Mouse (Mus musculus): ENCODE results near the gene 1700034I23Rik.
"Not testable (repeated sequence)": the region's sequence is repeated elsewhere in the genome, so short reads cannot be mapped to it uniquely, and the experiment has no call there.

1700034I23Rik gene

DNA sequence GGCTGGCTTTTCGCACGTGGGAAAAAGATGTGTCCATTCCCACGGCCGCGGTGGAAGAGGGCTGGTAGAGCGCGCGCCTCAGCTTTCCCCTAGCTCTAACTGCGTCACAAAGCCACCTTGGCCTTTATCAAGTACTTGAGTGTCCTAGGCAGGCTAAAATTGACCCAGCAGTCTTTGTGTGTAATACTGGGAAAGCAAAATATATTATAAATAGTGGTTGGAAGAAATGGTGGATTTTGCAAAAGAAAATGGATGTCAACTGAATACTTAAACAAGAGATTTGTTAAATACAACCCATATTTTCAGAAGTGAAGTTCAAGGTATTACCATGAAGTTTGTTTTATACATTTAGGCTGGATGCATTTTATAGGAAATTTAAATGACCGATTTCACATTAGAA, at the start of gene 1700034I23Rik:
Gene 1700034I23Rik, minus strand, starts transcription at position 101 of the 400 bp plus-strand sequence.
- in situ Hi-C loops (cut with MboI; ENCODE audit: low pct_unique_long_range_greater_than_20kb in 1 of 2, low sequenced_read_pairs in 2 of 2, unreplicated experiment in 1 of 2) = not testable (repeated sequence)

DNA sequence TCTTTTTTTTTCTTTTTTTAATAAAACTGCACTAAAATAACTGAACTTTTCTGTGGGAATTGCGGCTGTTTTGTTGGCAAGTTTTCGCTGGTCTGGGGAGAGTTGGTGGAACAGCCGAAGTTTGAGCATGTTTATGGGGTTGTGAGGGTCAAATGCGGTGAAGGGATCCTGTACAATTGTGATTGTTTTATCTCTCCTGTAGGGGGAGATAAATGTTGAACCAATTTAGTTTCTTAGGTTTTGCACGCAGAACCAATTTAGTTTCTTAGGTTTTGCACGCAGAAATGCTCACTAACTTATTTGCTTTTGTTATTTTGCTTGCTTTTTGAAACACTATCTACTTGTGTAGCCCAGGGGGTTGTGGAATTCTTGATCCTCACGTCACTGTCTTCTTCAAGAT, 49.0 kb upstream of the 1700034I23Rik start:
- in situ Hi-C loops (cut with MboI; ENCODE audit: low pct_unique_long_range_greater_than_20kb in 1 of 2, low sequenced_read_pairs in 2 of 2, unreplicated experiment in 1 of 2) = no loop called here

DNA sequence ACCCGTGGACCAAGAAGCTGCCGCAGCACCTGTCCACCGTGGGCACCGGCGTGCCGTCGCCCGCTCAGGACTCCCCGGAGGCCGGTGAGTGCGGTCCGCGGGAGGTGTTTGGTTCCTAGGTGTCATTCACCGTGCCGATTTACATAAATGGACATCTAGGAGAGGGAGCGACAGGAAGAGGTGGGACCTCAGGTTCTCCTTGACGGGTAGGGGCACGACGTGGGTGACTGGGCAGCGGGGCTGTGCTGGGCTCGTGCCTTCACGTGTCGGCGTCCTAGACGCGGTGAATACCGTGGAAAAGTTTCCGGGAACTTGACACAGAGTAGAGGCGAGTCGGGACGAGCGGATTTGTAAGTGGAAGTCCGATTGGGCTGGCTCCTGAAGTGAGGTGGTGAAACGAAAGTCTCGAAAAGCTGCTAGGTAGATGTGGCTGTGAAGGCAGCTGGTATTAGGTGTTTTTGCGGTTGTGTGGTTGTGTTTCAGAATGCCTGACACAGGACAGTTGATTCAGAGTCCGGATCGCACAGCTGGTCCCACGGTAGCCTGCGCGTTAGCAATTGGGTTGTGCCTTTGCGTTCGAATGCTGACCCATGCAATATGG, 48.4 kb upstream of the 1700034I23Rik start:
- in situ Hi-C loops (cut with MboI; ENCODE audit: low pct_unique_long_range_greater_than_20kb in 1 of 2, low sequenced_read_pairs in 2 of 2, unreplicated experiment in 1 of 2) = no loop called here

DNA sequence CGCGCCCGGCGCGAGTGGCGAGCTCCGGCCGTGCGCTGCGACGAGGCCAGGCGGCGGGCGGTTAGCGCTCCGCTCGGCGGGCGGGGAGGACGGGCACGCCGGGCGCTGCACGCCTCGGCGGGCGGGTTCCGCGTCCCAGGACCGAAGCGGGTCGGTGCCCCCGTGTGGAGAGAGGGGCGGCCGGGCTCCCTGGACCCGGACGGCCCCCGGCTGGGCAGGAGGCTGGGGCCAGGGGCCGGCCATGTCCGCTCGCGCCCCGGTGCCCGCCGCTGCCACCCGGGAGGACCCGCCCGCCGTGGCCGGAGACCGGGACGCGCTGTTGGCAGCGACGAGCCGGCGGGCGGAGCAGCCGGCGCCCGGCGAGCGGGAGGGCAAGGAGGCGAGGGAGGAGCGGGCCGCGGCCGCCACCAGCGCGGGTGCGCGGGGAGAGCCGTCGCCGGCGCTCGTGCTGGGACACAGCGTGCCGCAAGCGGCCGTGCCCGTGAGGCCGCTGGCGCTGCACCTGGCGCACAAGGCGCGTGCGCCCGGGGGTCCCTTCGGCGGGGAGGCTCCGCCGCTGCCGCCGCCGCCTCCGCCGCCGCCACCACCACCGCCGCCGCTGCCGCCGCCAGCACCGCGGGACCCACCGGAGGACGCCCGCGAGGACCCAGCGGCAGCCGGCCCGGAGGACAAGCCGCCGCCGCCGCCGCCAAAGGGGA, 47.7 kb upstream of the 1700034I23Rik start:
- in situ Hi-C loops (cut with MboI; ENCODE audit: low pct_unique_long_range_greater_than_20kb in 1 of 2, low sequenced_read_pairs in 2 of 2, unreplicated experiment in 1 of 2) = no loop called here

DNA sequence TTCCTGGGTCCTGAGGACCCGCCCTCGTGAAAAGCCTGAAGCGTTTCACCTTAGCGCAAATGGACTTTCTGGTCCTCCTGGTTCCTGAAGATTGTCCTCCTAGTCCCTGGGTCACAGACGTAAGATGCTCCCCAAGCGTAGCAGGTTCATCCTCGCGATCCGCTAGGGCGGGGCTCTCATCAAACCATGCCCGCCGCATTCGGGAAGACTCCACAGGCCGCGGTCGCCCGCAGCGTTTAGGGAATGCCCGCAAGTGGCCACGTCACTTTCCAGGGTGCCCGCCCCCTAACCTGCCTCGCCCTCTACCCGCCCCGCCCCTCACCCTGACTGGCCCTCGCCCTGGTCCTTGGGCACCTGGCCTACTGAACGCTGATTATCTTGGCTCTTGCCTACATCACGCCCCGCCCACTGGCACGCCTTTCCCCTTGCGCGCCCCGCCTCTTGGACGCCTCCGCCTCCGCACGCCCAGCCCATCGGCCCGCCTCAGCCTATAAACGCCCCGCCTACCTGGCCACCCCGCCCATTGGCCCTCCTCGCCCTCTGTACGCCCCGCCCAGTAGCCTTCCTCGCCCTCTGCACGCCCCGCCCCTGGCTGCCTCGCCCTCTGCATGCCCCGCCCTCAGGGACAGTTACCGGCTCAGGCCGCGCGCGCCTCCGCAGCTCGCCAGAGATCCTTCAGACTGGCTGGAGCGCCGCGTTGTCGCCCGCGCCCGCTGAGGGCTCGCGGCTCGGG, 47.0 kb upstream of the 1700034I23Rik start, which contains the start of gene Larp1b:
Gene Larp1b, plus strand, starts transcription at position 659 of the 733 bp plus-strand sequence.
- in situ Hi-C loops (cut with MboI; ENCODE audit: low pct_unique_long_range_greater_than_20kb in 1 of 2, low sequenced_read_pairs in 2 of 2, unreplicated experiment in 1 of 2) = no loop called here

DNA sequence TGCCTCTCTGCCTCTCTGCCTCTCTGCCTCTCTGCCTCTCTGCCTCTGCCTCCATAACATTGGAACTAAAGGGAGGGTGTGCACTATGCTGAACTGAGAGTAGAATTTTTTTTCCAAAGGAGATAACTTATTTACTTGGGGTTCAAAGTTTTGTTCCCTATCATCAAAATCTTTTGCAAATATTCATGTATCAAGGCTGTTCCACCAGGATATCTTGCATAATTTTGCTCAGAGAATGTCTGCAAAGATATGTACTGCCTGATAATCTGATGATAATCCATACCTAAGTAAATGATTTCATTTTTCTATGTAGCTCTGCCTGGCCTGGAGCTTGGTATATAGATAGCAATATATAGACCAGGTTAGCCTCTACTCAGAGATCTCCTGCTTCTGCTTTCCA, 36.7 kb upstream of the 1700034I23Rik start:
- in situ Hi-C loops (cut with MboI; ENCODE audit: low pct_unique_long_range_greater_than_20kb in 1 of 2, low sequenced_read_pairs in 2 of 2, unreplicated experiment in 1 of 2) = no loop called here

DNA sequence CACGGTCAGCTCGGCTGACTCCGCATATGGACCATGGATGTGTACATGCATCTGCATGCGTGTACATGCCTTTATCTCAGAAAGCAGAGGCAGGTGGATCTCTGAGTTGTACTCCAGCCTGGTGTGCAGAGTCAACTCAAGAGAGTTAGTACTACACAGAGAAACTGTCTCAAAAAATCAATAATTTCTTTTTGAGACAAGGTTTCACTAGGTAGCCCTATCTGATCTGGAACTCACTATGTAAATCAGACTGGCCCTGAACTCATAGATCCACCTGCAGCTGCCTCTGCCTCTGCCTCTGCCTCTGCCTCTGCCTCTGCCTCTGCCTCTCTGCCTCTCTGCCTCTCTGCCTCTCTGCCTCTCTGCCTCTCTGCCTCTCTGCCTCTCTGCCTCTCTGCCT, 36.2 kb upstream of the 1700034I23Rik start:
- in situ Hi-C loops (cut with MboI; ENCODE audit: low pct_unique_long_range_greater_than_20kb in 1 of 2, low sequenced_read_pairs in 2 of 2, unreplicated experiment in 1 of 2) = no loop called here

DNA sequence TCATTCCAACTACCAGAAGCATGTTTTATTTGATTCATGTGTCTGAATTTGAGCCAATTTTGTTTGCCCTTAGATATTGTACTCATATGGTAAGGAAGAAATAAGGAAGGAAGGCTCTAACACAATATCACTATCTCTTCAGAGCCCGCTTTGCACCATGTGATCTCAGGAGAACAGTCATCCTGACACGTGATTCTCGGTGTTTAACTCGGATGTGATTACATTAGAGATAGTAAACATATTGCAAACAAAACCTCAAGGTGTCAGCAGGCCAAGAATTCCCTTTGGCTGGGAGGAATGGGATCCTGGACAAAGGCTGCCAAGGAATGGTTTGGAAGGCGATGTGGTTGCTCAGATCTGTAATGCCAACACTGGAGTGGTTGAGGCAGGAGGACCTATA, 35.8 kb upstream of the 1700034I23Rik start:
- in situ Hi-C loops (cut with MboI; ENCODE audit: low pct_unique_long_range_greater_than_20kb in 1 of 2, low sequenced_read_pairs in 2 of 2, unreplicated experiment in 1 of 2) = no loop called here

DNA sequence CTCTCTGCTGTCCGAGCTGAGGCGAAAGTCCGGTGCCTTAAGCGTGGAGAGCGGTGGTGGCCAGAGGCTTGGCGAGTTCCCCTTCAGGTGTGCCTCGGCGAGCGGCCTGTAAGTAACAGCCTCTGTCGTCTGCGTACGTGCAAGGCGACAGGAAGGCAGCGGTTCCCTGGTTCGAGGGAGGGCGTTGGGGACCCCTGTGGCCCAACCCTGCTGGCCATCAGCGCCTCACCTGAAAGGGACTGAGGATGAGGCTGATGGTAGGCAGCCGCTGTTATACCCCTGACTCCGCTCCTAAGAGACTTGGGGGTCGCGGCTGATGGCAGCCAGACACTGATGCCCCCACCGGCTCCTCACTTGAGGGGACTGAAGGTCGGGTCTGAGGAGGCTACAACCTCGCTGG, 8.0 kb downstream of the 1700034I23Rik start:
- in situ Hi-C loops (cut with MboI; ENCODE audit: low pct_unique_long_range_greater_than_20kb in 1 of 2, low sequenced_read_pairs in 2 of 2, unreplicated experiment in 1 of 2) = not testable (repeated sequence)

DNA sequence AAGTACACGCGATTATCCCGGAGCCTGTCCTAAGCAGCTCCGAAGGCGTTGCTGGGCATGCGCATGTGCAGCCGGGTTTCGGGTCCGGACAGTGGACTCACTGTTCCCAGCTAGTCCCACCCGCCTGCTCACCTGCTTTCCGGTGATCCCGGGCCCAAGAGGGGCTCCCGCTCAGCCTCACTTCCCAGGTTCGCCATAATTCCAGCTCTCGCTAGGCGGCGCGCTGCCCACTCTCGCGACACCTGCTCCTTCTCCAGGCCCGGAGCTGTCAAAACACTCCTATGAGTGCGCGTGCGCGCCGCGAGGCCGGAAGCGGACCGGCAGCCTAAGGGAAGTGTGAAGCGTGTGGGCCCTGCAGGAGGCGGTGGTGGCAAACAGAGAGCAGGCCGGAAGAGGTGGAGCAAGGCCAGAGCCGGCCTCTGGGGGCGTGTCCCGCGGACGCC, 8.5 kb downstream of the 1700034I23Rik start:
- in situ Hi-C loops (cut with MboI; ENCODE audit: low pct_unique_long_range_greater_than_20kb in 1 of 2, low sequenced_read_pairs in 2 of 2, unreplicated experiment in 1 of 2) = not testable (repeated sequence)

DNA sequence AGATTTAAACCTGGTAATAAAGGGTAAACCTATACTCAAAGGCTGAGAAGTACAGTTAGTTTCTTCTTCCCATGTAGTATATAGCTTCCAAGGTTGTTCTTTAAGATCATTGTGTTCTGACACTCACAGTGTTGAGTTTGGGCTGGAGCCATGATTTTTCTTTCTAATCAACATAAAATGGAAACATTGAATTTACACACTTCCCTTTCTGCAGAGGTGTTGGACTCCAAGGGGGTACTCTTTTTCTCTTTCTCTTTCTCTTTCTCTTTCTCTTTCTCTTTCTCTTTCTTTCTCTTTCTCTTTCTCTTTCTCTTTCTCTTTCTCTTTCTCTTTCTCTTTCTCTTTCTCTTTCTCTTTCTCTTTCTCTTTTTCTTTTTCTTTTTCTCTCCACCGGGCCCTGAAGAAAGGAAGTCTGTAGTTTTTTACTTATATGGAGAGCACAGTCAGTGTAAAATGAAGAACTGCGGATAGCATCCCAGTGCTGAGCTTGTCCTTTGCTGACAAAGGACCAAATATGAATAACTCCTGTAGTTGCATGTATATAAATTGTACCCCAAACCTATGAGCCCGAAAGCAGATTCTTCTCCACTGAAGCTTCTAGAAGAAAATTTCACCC, 49.1 kb downstream of the 1700034I23Rik start:
- in situ Hi-C loops (cut with MboI; ENCODE audit: low pct_unique_long_range_greater_than_20kb in 1 of 2, low sequenced_read_pairs in 2 of 2, unreplicated experiment in 1 of 2) = not testable (repeated sequence)
